Mouse (Mus musculus): ENCODE measurements at regions not wholly inside any gene's neighbourhood (a gene's known extent, or its start where the extent isn't known, plus 50 kb on each side); places are given as distances from the start of the nearest gene placed in this dataset.

- H3K4me3 ChIP-seq: no peak overlapping the region
- WGBS: 71% methylated on average over 11 of the region's 11 CpGs
- H3K4me1 ChIP-seq: peaks cover 5% of the 10 kb centered on the region; the same call in 1 of the 2 replicates
- H3K27me3 ChIP-seq (ENCODE audit: poor library complexity, severe bottlenecking): no peaks in the 10 kb centered on the region
- no peaks in the 10 kb centered on the region for H3K36me3 ChIP-seq (replicated peaks)
- H3K27ac ChIP-seq: no peak overlapping the region
- no peaks in the 10 kb centered on the region for H3K9me3 ChIP-seq
- no peak for DNase-seq (ENCODE audit: extremely low spot score, low spot score)
Observed at GRCm38 (mm10) chr9:23097134-23097789, 125.6 kb upstream of the Bmper start.

GRCm38 (mm10) chr9:23101584-23101983 is 121.3 kb upstream of the Bmper start:
- no peaks in the 10 kb centered on the region for H3K36me3 ChIP-seq (replicated peaks)
- no peaks in the 10 kb centered on the region for H3K27me3 ChIP-seq (ENCODE audit: poor library complexity, severe bottlenecking)
- no peak for DNase-seq (ENCODE audit: extremely low spot score, low spot score)
- no peaks in the 10 kb centered on the region for H3K9me3 ChIP-seq
- H3K27ac ChIP-seq: no peak overlapping the region
- peaks cover 5% of the 10 kb centered on the region; the same call in 1 of the 2 replicates for H3K4me1 ChIP-seq
- H3K4me3 ChIP-seq: no peak overlapping the region

GRCm38 (mm10) chr9:23101990-23102796 is 120.7 kb upstream of the Bmper start:
- WGBS: 83% methylated on average over 9 of the region's 9 CpGs
- Histone ChIP-seq H3K27me3 (ENCODE audit: poor library complexity, severe bottlenecking) (no peaks in the 10 kb centered on the region), H3K9me3 (no peaks in the 10 kb centered on the region), H3K4me3 (no peak overlapping the region), H3K27ac (no peak overlapping the region), H3K4me1 (peaks cover 5% of the 10 kb centered on the region; the same call in 1 of the 2 replicates), H3K36me3 (replicated peaks) (no peaks in the 10 kb centered on the region)
- no peak for DNase-seq (ENCODE audit: extremely low spot score, low spot score)

GRCm38 (mm10) chr9:23111500-23111899 is 111.4 kb upstream of the Bmper start:
- WGBS: 82% methylated on average over 6 of the region's 6 CpGs
- Histone ChIP-seq H3K36me3 (replicated peaks) (no peaks in the 10 kb centered on the region), H3K4me3 (no peak overlapping the region), H3K4me1 (no peaks in the 10 kb centered on the region), H3K27me3 (ENCODE audit: poor library complexity, severe bottlenecking) (no peaks in the 10 kb centered on the region), H3K27ac (no peak overlapping the region), H3K9me3 (no peaks in the 10 kb centered on the region)
- DNase-seq (ENCODE audit: extremely low spot score, low spot score): no peak

- Histone ChIP-seq H3K4me3 (no peak overlapping the region), H3K36me3 (replicated peaks) (no peaks in the 10 kb centered on the region), H3K27me3 (ENCODE audit: poor library complexity, severe bottlenecking) (no peaks in the 10 kb centered on the region), H3K4me1 (no peaks in the 10 kb centered on the region), H3K27ac (no peak overlapping the region), H3K9me3 (no peaks in the 10 kb centered on the region)
- no peak for DNase-seq (ENCODE audit: extremely low spot score, low spot score)
- WGBS: 85% methylated on average over 5 of the region's 5 CpGs
Observed at GRCm38 (mm10) chr9:23115026-23115425, 107.8 kb upstream of the Bmper start.

GRCm38 (mm10) chr9:23115540-23115939 is 107.3 kb upstream of the Bmper start:
- no peak for DNase-seq (ENCODE audit: extremely low spot score, low spot score)
- no peak overlapping the region for H3K4me3 ChIP-seq
- no peaks in the 10 kb centered on the region for H3K9me3 ChIP-seq
- WGBS: 84% methylated on average over 5 of the region's 5 CpGs
- H3K4me1 ChIP-seq: no peaks in the 10 kb centered on the region
- no peaks in the 10 kb centered on the region for H3K27me3 ChIP-seq (ENCODE audit: poor library complexity, severe bottlenecking)
- H3K27ac ChIP-seq: no peak overlapping the region
- H3K36me3 ChIP-seq (replicated peaks): no peaks in the 10 kb centered on the region

GRCm38 (mm10) chr9:23116311-23116710 is 106.6 kb upstream of the Bmper start:
- 86% methylated on average over 1 of the region's 1 CpGs for WGBS
- no peaks in the 10 kb centered on the region for H3K4me1 ChIP-seq
- DNase-seq (ENCODE audit: extremely low spot score, low spot score): no peak
- H3K4me3 ChIP-seq: no peak overlapping the region
- no peaks in the 10 kb centered on the region for H3K36me3 ChIP-seq (replicated peaks)
- no peaks in the 10 kb centered on the region for H3K9me3 ChIP-seq
- no peak overlapping the region for H3K27ac ChIP-seq
- no peaks in the 10 kb centered on the region for H3K27me3 ChIP-seq (ENCODE audit: poor library complexity, severe bottlenecking)

- H3K4me1 ChIP-seq: 0 out of 2 replicates have a peak, but pooled peaks cover 11% of the 10 kb centered on the region
- no peak overlapping the region for H3K4me3 ChIP-seq
- no peak overlapping the region for H3K27ac ChIP-seq
- 84% methylated on average over 4 of the region's 4 CpGs for WGBS
- no peaks in the 10 kb centered on the region for H3K9me3 ChIP-seq
- H3K27me3 ChIP-seq (ENCODE audit: poor library complexity, severe bottlenecking): no peaks in the 10 kb centered on the region
- no peaks in the 10 kb centered on the region for H3K36me3 ChIP-seq (replicated peaks)
- DNase-seq (ENCODE audit: extremely low spot score, low spot score): no peak
Observed at GRCm38 (mm10) chr9:23119811-23120210, 103.1 kb upstream of the Bmper start.

GRCm38 (mm10) chr9:23120814-23121213 is 102.1 kb upstream of the Bmper start:
- no peaks in the 10 kb centered on the region for H3K27me3 ChIP-seq (ENCODE audit: poor library complexity, severe bottlenecking)
- no peaks in the 10 kb centered on the region for H3K9me3 ChIP-seq
- H3K36me3 ChIP-seq (replicated peaks): no peaks in the 10 kb centered on the region
- H3K4me3 ChIP-seq: no peak overlapping the region
- H3K4me1 ChIP-seq: peaks cover 16% of the 10 kb centered on the region
- no peak for DNase-seq (ENCODE audit: extremely low spot score, low spot score)
- H3K27ac ChIP-seq: no peak overlapping the region
- 94% methylated on average over 2 of the region's 2 CpGs for WGBS

- Histone ChIP-seq H3K9me3 (no peaks in the 10 kb centered on the region), H3K27ac (no peak overlapping the region), H3K36me3 (replicated peaks) (no peaks in the 10 kb centered on the region), H3K27me3 (ENCODE audit: poor library complexity, severe bottlenecking) (no peaks in the 10 kb centered on the region), H3K4me1 (peaks cover 33% of the 10 kb centered on the region), H3K4me3 (no peak overlapping the region)
- DNase-seq (ENCODE audit: extremely low spot score, low spot score): no peak
- WGBS: 91% methylated on average over 5 of the region's 5 CpGs
Observed at GRCm38 (mm10) chr9:23122524-23122923, 100.4 kb upstream of the Bmper start.

- DNase-seq (ENCODE audit: extremely low spot score, low spot score): no peak
- 91% methylated on average over 3 of the region's 3 CpGs for WGBS
- peaks cover 40% of the 10 kb centered on the region for H3K4me1 ChIP-seq
Observed at GRCm38 (mm10) chr9:23123452-23123851, 99.4 kb upstream of the Bmper start.

GRCm38 (mm10) chr9:23125761-23126704 is 96.8 kb upstream of the Bmper start:
- peaks cover 40% of the 10 kb centered on the region for H3K4me1 ChIP-seq
- H3K36me3 ChIP-seq (replicated peaks): no peaks in the 10 kb centered on the region
- WGBS: 43% methylated on average over 10 of the region's 10 CpGs
- H3K27ac ChIP-seq: peak overlapping the region; percentile 37
- H3K4me3 ChIP-seq: no peak overlapping the region
- H3K27me3 ChIP-seq (ENCODE audit: poor library complexity, severe bottlenecking): no peaks in the 10 kb centered on the region
- no peaks in the 10 kb centered on the region for H3K9me3 ChIP-seq
- DNase-seq (ENCODE audit: extremely low spot score, low spot score): no peak

More at GRCm38 (mm10) chr9:23123452-23123851, 99.4 kb upstream of the Bmper start:
- H3K27ac ChIP-seq: no peak overlapping the region
- no peaks in the 10 kb centered on the region for H3K27me3 ChIP-seq (ENCODE audit: poor library complexity, severe bottlenecking)
- no peaks in the 10 kb centered on the region for H3K9me3 ChIP-seq
- H3K36me3 ChIP-seq (replicated peaks): no peaks in the 10 kb centered on the region
- H3K4me3 ChIP-seq: no peak overlapping the region

All from forebrain, embryonic 10.5 days (tissue).